Mouse (Mus musculus) left cerebral cortex, postnatal 25 days (tissue): ENCODE measurements around the gene Kcnj4. TPM values are rescaled to one million over a fixed set of nuclear protein-coding genes. Genes with fewer than 3 reads are reported as not detected.

Experiments
- DNase-seq, 2 experiments: peaks; one replicate each; pipeline ENCODE4 v3.0.0; 2022; ENCODE audit warnings: low spot score in 2 of 2, mixed read lengths in 1 of 2
- intact Hi-C: fragments of 180-260 bp; cut with DNase I; formaldehyde crosslinking; loops from one replicate; pipeline ENCODE4 v1.15.1; 2025
- microRNA-seq, 2 experiments: library from miRNA; unstranded; fragments of <30 nt; microRNA quantifications; one replicate each; pipeline ENCODE4 v1.2.0; 2022
- total RNA-seq, 2 experiments: library from RNA; stranded (reverse); gene quantifications; 2 replicates each; pipeline ENCODE4 v1.2.3; 2021

Gene Kcnj4
- total RNA-seq, 2 experiments from 2014 or later, result 187 to 209 TPM

DNA sequence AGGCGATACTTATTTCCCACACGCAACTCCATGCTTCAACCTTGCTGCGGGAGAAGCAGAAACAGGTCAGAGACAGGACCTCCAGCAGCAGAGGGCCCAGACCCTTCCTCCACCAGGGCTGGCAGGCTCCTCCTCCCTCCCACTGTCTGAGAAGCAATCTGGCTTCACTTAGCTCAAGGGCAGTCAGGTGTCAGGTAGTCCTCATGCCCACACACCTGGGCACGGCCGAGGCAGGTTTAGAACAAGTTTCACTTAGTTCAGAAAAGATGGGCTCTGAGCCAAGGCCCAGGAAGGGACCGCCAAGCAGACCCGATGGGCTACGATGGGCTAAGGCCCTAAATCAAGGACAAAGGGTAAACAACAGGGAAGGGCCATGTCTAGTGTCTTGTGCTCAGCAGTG is 66.2 kb downstream of the Kcnj4 start:
- intact Hi-C loops, result no loop called here
- no peak for DNase-seq

GRCm38 (mm10) chr15:79438209-79438810 is 66.7 kb downstream of the Kcnj4 start:
- intact Hi-C loops, result no loop called here
- no peak for DNase-seq

- DNase-seq, result no peak
- intact Hi-C loops, result no loop called here
These were observed 67.4 kb downstream of the Kcnj4 start for GRCm38 (mm10) chr15:79437541-79438208.

GRCm38 (mm10) chr15:79436481-79436921 is 68.5 kb downstream of the Kcnj4 start:
- intact Hi-C loops, result no loop called here
- DNase-seq, result no peak

GRCm38 (mm10) chr15:79435191-79435671 is 69.8 kb downstream of the Kcnj4 start:
- no peak for DNase-seq
- intact Hi-C loops, result no loop called here

Small RNAs within 50 kb of the gene (microRNA-seq; reads per million reads assigned to microRNA genes)
- 0 reads per million in 2 experiments for gene Gm44302

Other genes with a start within 250 kb of the Kcnj4 start
- gene Baiap2l2, start 219.7 kb downstream of the Kcnj4 start, total RNA-seq, result 1 to 10 TPM; 2.3 to 3.7 TPM
- gene Pla2g6, start 176.9 kb downstream of the Kcnj4 start, total RNA-seq, result 10 to 100 TPM; 20.6 to 22.4 TPM
- 1 to 10 TPM; 1.3 to 1.8 TPM for gene Maff, start 158.6 kb downstream of the Kcnj4 start, total RNA-seq
- gene Tmem184b, start 101.7 kb downstream of the Kcnj4 start, total RNA-seq, result 10 to 100 TPM; 57.2 to 67.5 TPM
- 100 to 1,000 TPM; 133 to 141 TPM for gene Csnk1e, start 49.7 kb downstream of the Kcnj4 start, total RNA-seq
- gene Kdelr3, start 11.2 kb upstream of the Kcnj4 start, total RNA-seq, result under 1 TPM; 0.41 to 0.55 TPM
- 100 to 1,000 TPM; 319 to 348 TPM for gene Ddx17, start 41.5 kb upstream of the Kcnj4 start, total RNA-seq
- 1 to 10 TPM; 1.2 TPM for gene Dmc1, start 99.9 kb upstream of the Kcnj4 start, total RNA-seq
- gene Fam227a, start 153.7 kb upstream of the Kcnj4 start, total RNA-seq, result 10 to 100 TPM in 1 of 2 experiments, 1 to 10 TPM in 1; 7.7 to 10.9 TPM
- gene Cby1, start 154.0 kb upstream of the Kcnj4 start, total RNA-seq, result 10 to 100 TPM; 51.2 to 53.6 TPM
- 100 to 1,000 TPM in 1 of 2 experiments, 10 to 100 TPM in 1; 97.8 to 100 TPM for gene Tomm22, start 165.6 kb upstream of the Kcnj4 start, total RNA-seq
- gene Josd1, start 182.7 kb upstream of the Kcnj4 start, total RNA-seq, result 10 to 100 TPM; 71.7 to 71.8 TPM
- 10 to 100 TPM; 42.5 to 47.7 TPM for gene Gtpbp1, start 185.6 kb upstream of the Kcnj4 start, total RNA-seq
- 10 to 100 TPM; 26.3 to 43.4 TPM for gene Sun2, start 237.3 kb upstream of the Kcnj4 start, total RNA-seq